ENCODE assay signal across 12 mouse cellular contexts in the genomic region with DNA sequence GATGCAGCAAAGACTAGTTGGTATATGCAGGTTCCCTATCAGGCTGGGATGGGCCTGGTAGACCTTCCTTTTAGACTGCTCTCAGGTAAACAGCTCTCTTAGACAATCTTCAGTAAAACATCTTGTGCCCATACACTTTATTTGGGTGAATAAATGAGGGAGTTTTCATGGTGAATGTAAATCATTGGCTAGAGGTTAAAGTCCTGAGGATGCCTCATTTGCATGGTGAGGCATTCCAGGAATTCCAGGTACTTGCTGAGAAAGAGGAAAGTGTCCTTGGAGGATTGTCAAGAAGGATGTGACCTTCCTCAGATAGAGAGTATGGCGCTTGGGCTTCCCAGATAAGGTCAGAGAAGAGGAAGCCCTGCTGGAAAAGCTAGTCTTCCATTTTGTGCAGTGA.
"Had no signal": no experiment of that assay in that cellular context is flagged by ENCODE, and none has a peak within 500 bp of the region (broad histone marks: within the 10 kb centered on the region; RNA-seq: fewer than 3 reads in every experiment).

No protein-coding gene starts in this region.

- H3K27ac ChIP-seq: intestine, embryonic 15.5 days; layer of hippocampus, adult 2 months; left cerebral cortex, adult 2 months; liver, embryonic 13.5 days had no signal

- H3K4me1 ChIP-seq: intestine, embryonic 15.5 days; liver, embryonic 13.5 days had no signal

- H3K36me3 ChIP-seq: intestine, embryonic 15.5 days; liver, embryonic 13.5 days had no signal

- H3K27me3 ChIP-seq: intestine, embryonic 15.5 days; liver, embryonic 13.5 days had no signal

- H3K9ac ChIP-seq: intestine, embryonic 15.5 days; liver, embryonic 13.5 days had no signal

- ATAC-seq: intestine, embryonic 15.5 days had no signal

- H3K4me2 ChIP-seq: intestine, embryonic 15.5 days; liver, embryonic 13.5 days; midbrain, embryonic 11.5 days had no signal

- H3K9me3 ChIP-seq: intestine, embryonic 15.5 days; liver, embryonic 13.5 days had no signal

- H3K4me3 ChIP-seq: intestine, embryonic 15.5 days; layer of hippocampus, adult 2 months; left cerebral cortex, adult 2 months; liver, embryonic 13.5 days had no signal

- DNase-seq: layer of hippocampus, postnatal 36 days; liver, embryonic 13.5 days; lung, adult 2 months; lung, postnatal 14 days; lung, postnatal 4 days; midbrain, embryonic 14.5 days; thymus, adult 18-20 months; thymus, postnatal 36 days had no signal
